Mouse (Mus musculus): ENCODE results near the gene Rftn2.

DNA sequence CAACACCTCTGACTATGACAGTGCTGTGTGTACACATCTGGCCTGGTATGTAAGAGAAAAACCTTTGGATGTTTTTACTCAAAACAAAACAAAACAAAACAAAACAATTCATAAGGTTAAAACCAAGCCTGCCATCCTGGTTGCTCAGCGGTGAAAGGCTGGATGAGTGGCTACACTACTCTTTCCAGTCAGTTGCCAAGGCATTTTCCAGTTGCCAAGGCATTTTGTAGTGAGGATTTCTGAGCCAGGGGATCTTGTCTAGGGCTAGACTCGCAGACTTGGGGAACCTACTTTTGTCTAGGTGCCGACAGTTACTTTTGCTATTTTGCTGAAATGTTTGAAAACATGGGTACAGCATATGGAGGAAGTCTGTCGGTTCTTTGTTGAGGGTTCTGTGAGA is 31.6 kb downstream of the Rftn2 start:
- TF ChIP-seq CTCF (IDR thresholded peaks at IDR 0.05; ENCODE audit: low read depth) (no peak), EP300 (IDR thresholded peaks at IDR 0.05; ENCODE audit: low read depth) (no peak)

Data from heart, postnatal 0 days (tissue).